8 mouse cellular contexts compared by ENCODE assay signal in the genomic region with DNA sequence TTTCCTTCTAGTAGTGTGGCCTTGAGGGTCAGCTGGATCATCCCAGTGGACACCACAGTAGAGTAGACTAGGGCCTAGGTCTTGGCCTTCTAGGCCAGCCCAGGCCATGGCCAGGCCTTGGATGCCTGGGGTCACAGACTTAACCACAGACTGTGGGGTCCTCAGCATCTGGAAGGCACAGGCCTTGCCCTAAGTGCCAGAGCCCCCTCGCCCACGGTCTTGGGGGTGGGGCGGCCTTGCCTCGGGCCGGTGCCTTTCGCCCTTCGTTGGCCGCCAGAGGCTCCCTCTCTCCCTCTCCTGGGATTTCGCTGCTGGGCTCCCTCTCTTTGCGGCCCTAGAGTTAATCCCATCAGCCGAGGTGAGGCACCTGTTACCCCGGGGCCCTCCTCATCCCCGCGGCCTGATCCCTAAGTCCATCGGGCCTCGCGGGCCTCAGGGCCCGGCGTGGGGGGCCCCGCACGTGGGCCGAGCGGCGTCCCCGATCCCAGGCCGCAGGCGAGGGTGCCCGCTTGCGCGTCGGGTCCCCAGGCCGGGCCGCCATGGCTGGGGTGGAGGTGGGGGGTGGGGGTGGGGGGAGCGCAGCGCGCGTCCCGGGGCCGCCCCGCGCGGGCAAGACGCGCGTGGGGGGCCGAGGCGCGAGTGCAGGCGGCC. TPM values are rescaled to one million over a fixed set of nuclear protein-coding genes. Genes with fewer than 3 reads are reported as not detected.
DNase-seq lines count a peak whose midpoint lies in the region; ATAC-seq lines count a peak whose summit lies in the region.

A gene (plus strand): TSS at position 244 of the 651 bp plus-strand sequence.

- H3K4me3 ChIP-seq in hindbrain, embryonic 10.5 days = peak within 1 kb of the TSS; percentile 67
- H3K4me3 ChIP-seq in lung, embryonic 16.5 days (ENCODE audit: low read length) = peak within 1 kb of the TSS; percentile 69

- H3K4me2 ChIP-seq in lung, embryonic 16.5 days (ENCODE audit: low read depth, low read length) = peak within 1 kb of the TSS; percentile 66

- peaks cover 35% of the 10 kb centered on the region for H3K4me1 ChIP-seq in hindbrain, embryonic 10.5 days (replicated peaks)
- H3K4me1 ChIP-seq in lung, embryonic 16.5 days (replicated peaks; ENCODE audit: control insufficient read depth, insufficient read depth, low read length) = peaks cover 4% of the 10 kb centered on the region; the same call in 1 of the 2 replicates

- peak; percentile 77 for ATAC-seq in lung, embryonic 16.5 days (ENCODE audit: low read depth)

- WGBS in hindbrain, embryonic 10.5 days = under 1% methylated on average over 33 of the region's 49 CpGs
- WGBS in lung, embryonic 16.5 days = under 1% methylated on average over 18 of the region's 49 CpGs

- H3K27me3 ChIP-seq in hindbrain, embryonic 10.5 days (ENCODE audit: insufficient read depth, poor library complexity, severe bottlenecking) = no peaks in the 10 kb centered on the region
- no peaks in the 10 kb centered on the region for H3K27me3 ChIP-seq in lung, embryonic 16.5 days (ENCODE audit: control insufficient read depth, insufficient read depth, low read depth, low read length)

- peak within 1 kb of the TSS; percentile 99 for H3K27ac ChIP-seq in hindbrain, embryonic 10.5 days
- H3K27ac ChIP-seq in lung, embryonic 16.5 days (ENCODE audit: low read length) = peak within 1 kb of the TSS; percentile 89

- H3K9ac ChIP-seq in lung, embryonic 16.5 days (ENCODE audit: low read length) = peak within 1 kb of the TSS; percentile 86

- H3K36me3 ChIP-seq in hindbrain, embryonic 10.5 days = peaks cover 21% of the 10 kb centered on the region; the same call in 1 of the 2 replicates
- H3K36me3 ChIP-seq in lung, embryonic 16.5 days (ENCODE audit: control insufficient read depth, insufficient read depth, low read length) = no peaks in the 10 kb centered on the region

- peak; percentile 40 for DNase-seq in adrenal gland, adult 8-10 months
- DNase-seq in cerebellum, adult 8-10 months = peak; percentile 58
- peak; percentile 51 for DNase-seq in forelimb bud, embryonic 11.5 days (ENCODE audit: low read depth, low spot score)
- DNase-seq in hindbrain, embryonic 10.5 days (ENCODE audit: low spot score) = peak; percentile 76
- peak; percentile 58 to 75 for DNase-seq in layer of hippocampus, postnatal 10 days (ENCODE audit: low spot score in 2 of 2)
- DNase-seq in ovary, postnatal 14 days (ENCODE audit: low spot score) = peak; percentile 47
- DNase-seq in thymus, postnatal 0 days (ENCODE audit: low spot score) = no peak

- no peaks in the 10 kb centered on the region for H3K9me3 ChIP-seq in hindbrain, embryonic 10.5 days
- H3K9me3 ChIP-seq in lung, embryonic 16.5 days (ENCODE audit: control insufficient read depth, low read length) = no peaks in the 10 kb centered on the region

RNA-seq across cellular contexts. Expression of the gene that starts here (rescaled TPM):
- 10 to 100 TPM; 51.4 to 80.7 (median 59.5) TPM for total RNA-seq in adrenal gland, adult 8-10 months (2022)
- polyA plus RNA-seq in hindbrain, embryonic 10.5 days (2016; fragmentation: Nextera tagmentation; extraction: Ambion mirVana) = 19.0 and 19.2 TPM in 2 replicates
- total RNA-seq in layer of hippocampus, postnatal 10 days (2021) = 100 to 1,000 TPM in 1 of 2 experiments, 10 to 100 TPM in 1; 98.2 to 105 TPM
- 15.4 and 16.2 TPM in 2 replicates for polyA plus RNA-seq in lung, embryonic 16.5 days (2015; fragmentation: Nextera tagmentation; extraction: Ambion mirVana)
- polyA plus RNA-seq in thymus, postnatal 0 days (2015; fragmentation: Nextera tagmentation; extraction: Ambion mirVana) = 0.76 and 0.91 TPM in 2 replicates
